Mouse (Mus musculus): ENCODE results near the gene Psmb8.
"Not testable (repeated sequence)": the region's sequence is repeated elsewhere in the genome, so short reads cannot be mapped to it uniquely, and the experiment has no call there.

GRCm38 (mm10) chr17:34219801-34220200 lies 22.3 kb downstream of the Psmb8 start:
- not testable (repeated sequence) for TF ChIP-seq CTCF (IDR thresholded peaks at IDR 0.05; ENCODE audit: low read depth, low read length); POLR2A (IDR thresholded peaks at IDR 0.05; ENCODE audit: extremely low read depth, insufficient read depth, low read length)
